Mouse (Mus musculus) limb, embryonic 10.5 days (tissue): ENCODE results near the gene Pcdh19. TPM values are rescaled to one million over a fixed set of nuclear protein-coding genes. Genes with fewer than 3 reads are reported as not detected.

ENCODE experiments used
- DNase-seq: peaks from one replicate; pipeline ENCODE4 v3.0.0-alpha.2; 2017; ENCODE audit warnings: low spot score
- H3K27ac ChIP-seq: fragments of 300-500 bp; sonication (generic); 2 replicates; pipeline ENCODE4 v1.5.1; 2016; ENCODE audit warnings: mild to moderate bottlenecking
- H3K27me3 ChIP-seq: fragments of 300-500 bp; sonication (generic); 2 replicates; pipeline ENCODE4 v1.6.1; 2016; ENCODE audit warnings: low read depth, mild to moderate bottlenecking; ENCODE audit not compliant: poor library complexity, severe bottlenecking
- H3K36me3 ChIP-seq: fragments of 300-500 bp; sonication (generic); 2 replicates; pipeline ENCODE4 v1.6.1; 2016; ENCODE audit warnings: mild to moderate bottlenecking, moderate library complexity
- H3K4me1 ChIP-seq: fragments of 300-500 bp; sonication (generic); 2 replicates; pipeline ENCODE4 v1.6.1; 2016
- H3K4me3 ChIP-seq: fragments of 300-500 bp; sonication (generic); 2 replicates; pipeline ENCODE4 v1.5.1; 2016; ENCODE audit warnings: mild to moderate bottlenecking, moderate library complexity
- H3K9me3 ChIP-seq: fragments of 300-500 bp; sonication (generic); replicated peaks from 2 replicates; pipeline ENCODE4 v1.6.1; 2016; ENCODE audit warnings: mild to moderate bottlenecking
- WGBS: fragments of 180-500 bp; shearing (Covaris S2); methylation state at CpG from one replicate; pipeline ENCODE4 v1.1.7; 2016; 5-methylcytosine and 5-hydroxymethylcytosine counted together
- polyA plus RNA-seq: library from polyadenylated mRNA; unstranded; fragments of >200 nt; fragmentation: Nextera tagmentation; extraction: Ambion mirVana; gene quantifications from 2 replicates; pipeline ENCODE4 v1.2.1, GENCODE M21; 2016

Gene Pcdh19
- polyA plus RNA-seq, 1 experiment from 2014 or later: 4.0 TPM

DNA sequence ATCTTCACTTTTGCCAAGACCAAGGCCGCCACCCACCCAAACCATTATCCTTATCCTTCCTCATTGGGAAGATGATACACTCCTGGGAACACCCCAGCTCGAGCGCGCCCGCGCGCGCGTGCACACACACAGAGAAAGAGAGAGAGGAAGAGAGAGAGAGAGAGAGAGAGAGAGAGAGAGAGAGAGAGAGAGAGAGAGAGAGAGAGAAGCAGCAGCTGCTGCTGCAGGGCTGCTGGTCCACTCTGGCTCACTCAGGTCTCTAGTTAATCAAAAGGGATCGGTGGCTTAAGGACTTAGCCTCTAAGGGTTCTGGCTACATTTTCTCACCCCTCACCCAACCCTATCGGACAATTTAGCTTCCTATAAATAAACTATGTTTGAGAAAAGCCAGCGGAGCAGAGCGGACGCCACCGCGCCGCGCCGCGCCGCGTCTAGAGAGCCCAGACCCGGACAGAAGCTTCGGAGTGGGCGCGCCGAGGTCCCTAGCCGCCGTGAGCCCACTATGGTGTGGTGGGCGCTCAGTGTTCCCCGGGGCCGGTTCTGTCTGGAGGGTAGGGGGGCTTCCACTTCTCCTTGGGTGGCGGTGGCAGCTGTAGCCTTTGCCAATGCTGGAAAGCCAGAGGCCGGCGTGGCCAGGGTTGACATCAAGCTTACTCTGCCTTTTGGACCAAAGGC lies 926 bp upstream of the Pcdh19 start:
- H3K27ac ChIP-seq: no peak overlapping the region
- no peaks in the 10 kb centered on the region for H3K9me3 ChIP-seq
- DNase-seq: no peak
- peak overlapping the region; percentile 60 for H3K4me3 ChIP-seq
- 14% methylated on average over 35 of the region's 35 CpGs for WGBS
- H3K27me3 ChIP-seq: peaks cover 84% of the 10 kb centered on the region
- no peaks in the 10 kb centered on the region; the same call in 1 of the 2 replicates for H3K4me1 ChIP-seq
- no peaks in the 10 kb centered on the region for H3K36me3 ChIP-seq

- WGBS: 27% methylated on average over 23 of the region's 31 CpGs
- no peaks in the 10 kb centered on the region for H3K36me3 ChIP-seq
- no peaks in the 10 kb centered on the region; the same call in 1 of the 2 replicates for H3K4me1 ChIP-seq
- H3K4me3 ChIP-seq: peak overlapping the region; percentile 60
- peak; percentile 44 for DNase-seq
- H3K27ac ChIP-seq: peak overlapping the region; percentile 32
- peaks cover 89% of the 10 kb centered on the region for H3K27me3 ChIP-seq
- H3K9me3 ChIP-seq: no peaks in the 10 kb centered on the region
These were observed 631 bp downstream of the Pcdh19 start for GRCm38 (mm10) chrX:133688156-133688555.

GRCm38 (mm10) chrX:133687666-133688151 lies 1.1 kb downstream of the Pcdh19 start:
- H3K27me3 ChIP-seq: peaks cover 91% of the 10 kb centered on the region
- H3K36me3 ChIP-seq: no peaks in the 10 kb centered on the region
- no peaks in the 10 kb centered on the region for H3K9me3 ChIP-seq
- 16% methylated on average over 31 of the region's 37 CpGs for WGBS
- peak; percentile 45 for DNase-seq
- H3K27ac ChIP-seq: peak overlapping the region; percentile 53
- H3K4me3 ChIP-seq: peak overlapping the region; percentile 60
- no peaks in the 10 kb centered on the region; the same call in 1 of the 2 replicates for H3K4me1 ChIP-seq

- DNase-seq: no peak
- Histone ChIP-seq H3K27ac (peak overlapping the region; percentile 53; the same call in 1 of the 2 replicates), H3K4me1 (no peaks in the 10 kb centered on the region; the same call in 1 of the 2 replicates), H3K4me3 (peak overlapping the region; percentile 60), H3K27me3 (peaks cover 98% of the 10 kb centered on the region), H3K36me3 (no peaks in the 10 kb centered on the region), H3K9me3 (no peaks in the 10 kb centered on the region)
- WGBS: 13% methylated on average over 55 of the region's 55 CpGs
These were observed 2.1 kb downstream of the Pcdh19 start for GRCm38 (mm10) chrX:133686533-133687311.

GRCm38 (mm10) chrX:133685572-133685971 lies 3.2 kb downstream of the Pcdh19 start:
- no peaks in the 10 kb centered on the region for H3K36me3 ChIP-seq
- H3K27ac ChIP-seq: no peak overlapping the region
- no peaks in the 10 kb centered on the region for H3K9me3 ChIP-seq
- peak overlapping the region; percentile 60; the same call in 1 of the 2 replicates for H3K4me3 ChIP-seq
- H3K27me3 ChIP-seq: peaks cover 98% of the 10 kb centered on the region
- WGBS: 37% methylated on average over 12 of the region's 12 CpGs
- H3K4me1 ChIP-seq: no peaks in the 10 kb centered on the region; the same call in 1 of the 2 replicates
- no peak for DNase-seq

DNA sequence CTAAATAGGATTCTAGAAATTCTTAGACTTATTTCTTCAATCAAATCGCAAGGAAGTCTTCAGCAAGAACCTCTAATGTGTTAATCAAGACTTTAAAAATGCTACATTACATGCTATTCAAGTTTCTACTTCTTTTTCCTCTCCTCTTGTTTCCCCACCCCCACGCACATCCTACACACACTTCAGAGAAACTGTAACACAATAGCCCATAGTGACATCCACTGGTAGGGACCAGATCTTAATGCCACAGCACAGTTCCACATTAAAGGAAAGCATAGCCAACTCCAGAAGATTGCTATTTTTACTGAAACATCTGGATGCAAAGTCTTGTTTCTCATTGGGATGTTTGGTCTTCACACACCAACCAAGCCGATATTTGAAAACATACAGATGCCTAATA lies 4.8 kb downstream of the Pcdh19 start:
- Histone ChIP-seq H3K36me3 (no peaks in the 10 kb centered on the region), H3K27ac (no peak overlapping the region), H3K4me1 (no peaks in the 10 kb centered on the region; the same call in 1 of the 2 replicates), H3K27me3 (peaks cover 85% of the 10 kb centered on the region), H3K9me3 (no peaks in the 10 kb centered on the region), H3K4me3 (no peak overlapping the region)
- no peak for DNase-seq
- WGBS: 32% methylated on average over 3 of the region's 3 CpGs

DNA sequence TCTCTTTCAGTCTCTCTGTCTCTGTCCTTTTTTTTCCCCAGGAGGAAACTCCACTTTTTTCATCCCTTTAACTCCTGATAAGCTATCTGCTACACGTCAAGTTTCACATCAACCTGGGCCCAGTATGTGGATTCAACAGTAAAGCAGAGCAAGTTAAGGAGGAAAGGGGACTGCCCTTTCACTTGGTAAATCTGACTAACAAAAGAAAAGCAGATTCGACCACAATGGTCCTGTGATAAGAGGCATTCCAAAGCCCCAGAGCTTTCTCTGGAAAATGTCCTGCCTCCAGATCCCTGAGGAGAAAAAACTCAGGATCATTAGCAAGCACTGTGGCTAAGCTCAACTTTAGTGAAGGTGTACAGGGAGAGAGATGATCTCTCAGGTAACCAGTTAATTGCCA lies 13.7 kb downstream of the Pcdh19 start:
- no peak for DNase-seq
- no peak overlapping the region for H3K27ac ChIP-seq
- H3K4me3 ChIP-seq: no peak overlapping the region
- no peaks in the 10 kb centered on the region for H3K4me1 ChIP-seq
- H3K27me3 ChIP-seq: peaks cover 46% of the 10 kb centered on the region; the same call in 1 of the 2 replicates
- no peaks in the 10 kb centered on the region for H3K9me3 ChIP-seq
- WGBS: 15% methylated on average over 2 of the region's 2 CpGs
- H3K36me3 ChIP-seq: no peaks in the 10 kb centered on the region

DNA sequence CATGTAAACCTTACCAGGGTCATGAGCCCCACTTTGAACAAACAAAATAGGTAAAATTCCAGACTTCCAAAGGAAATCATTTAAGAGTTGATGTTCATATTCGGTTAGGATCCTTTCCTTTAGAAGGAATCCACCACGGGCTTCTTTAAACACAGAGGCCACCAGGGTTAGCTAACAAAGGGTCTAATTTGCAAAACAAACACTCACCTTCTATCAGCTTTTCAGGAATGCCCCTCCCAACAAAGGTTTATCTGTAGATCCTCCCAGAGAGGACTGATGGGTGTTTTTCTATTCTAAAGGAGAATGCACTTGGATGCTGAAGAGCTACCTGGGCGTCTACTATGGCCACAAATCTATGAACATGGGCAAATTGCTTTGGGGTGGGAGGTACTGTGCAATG lies 15.0 kb downstream of the Pcdh19 start:
- H3K4me1 ChIP-seq: no peaks in the 10 kb centered on the region
- 42% methylated on average over 3 of the region's 3 CpGs for WGBS
- no peaks in the 10 kb centered on the region for H3K9me3 ChIP-seq
- no peak overlapping the region for H3K4me3 ChIP-seq
- H3K36me3 ChIP-seq: no peaks in the 10 kb centered on the region
- no peak overlapping the region for H3K27ac ChIP-seq
- no peak for DNase-seq
- H3K27me3 ChIP-seq: peaks cover 51% of the 10 kb centered on the region; the same call in 1 of the 2 replicates

DNA sequence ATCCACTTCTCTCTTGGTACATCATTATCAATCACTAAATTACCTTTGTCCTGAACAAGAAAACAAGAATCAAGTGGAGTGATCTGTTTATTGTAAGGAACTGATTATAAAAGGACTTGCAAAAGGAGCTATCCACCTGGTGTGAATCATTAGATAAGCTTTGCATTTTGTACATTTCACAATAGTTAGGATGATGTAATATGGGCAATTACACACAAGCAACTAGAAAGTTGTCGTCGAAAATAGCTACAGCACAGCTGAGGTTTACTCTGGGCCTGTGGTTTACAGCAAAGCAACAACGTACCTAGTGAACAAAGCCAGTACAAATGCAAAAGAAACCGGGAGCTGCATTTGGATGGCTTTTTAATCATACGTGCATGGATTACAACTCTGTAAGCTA lies 28.7 kb downstream of the Pcdh19 start:
- Histone ChIP-seq H3K27me3 (peaks cover 49% of the 10 kb centered on the region), H3K27ac (no peak overlapping the region), H3K4me1 (peaks cover 10% of the 10 kb centered on the region), H3K4me3 (no peak overlapping the region), H3K9me3 (no peaks in the 10 kb centered on the region), H3K36me3 (no peaks in the 10 kb centered on the region)
- WGBS: 86% methylated on average over 5 of the region's 5 CpGs
- DNase-seq: no peak

DNA sequence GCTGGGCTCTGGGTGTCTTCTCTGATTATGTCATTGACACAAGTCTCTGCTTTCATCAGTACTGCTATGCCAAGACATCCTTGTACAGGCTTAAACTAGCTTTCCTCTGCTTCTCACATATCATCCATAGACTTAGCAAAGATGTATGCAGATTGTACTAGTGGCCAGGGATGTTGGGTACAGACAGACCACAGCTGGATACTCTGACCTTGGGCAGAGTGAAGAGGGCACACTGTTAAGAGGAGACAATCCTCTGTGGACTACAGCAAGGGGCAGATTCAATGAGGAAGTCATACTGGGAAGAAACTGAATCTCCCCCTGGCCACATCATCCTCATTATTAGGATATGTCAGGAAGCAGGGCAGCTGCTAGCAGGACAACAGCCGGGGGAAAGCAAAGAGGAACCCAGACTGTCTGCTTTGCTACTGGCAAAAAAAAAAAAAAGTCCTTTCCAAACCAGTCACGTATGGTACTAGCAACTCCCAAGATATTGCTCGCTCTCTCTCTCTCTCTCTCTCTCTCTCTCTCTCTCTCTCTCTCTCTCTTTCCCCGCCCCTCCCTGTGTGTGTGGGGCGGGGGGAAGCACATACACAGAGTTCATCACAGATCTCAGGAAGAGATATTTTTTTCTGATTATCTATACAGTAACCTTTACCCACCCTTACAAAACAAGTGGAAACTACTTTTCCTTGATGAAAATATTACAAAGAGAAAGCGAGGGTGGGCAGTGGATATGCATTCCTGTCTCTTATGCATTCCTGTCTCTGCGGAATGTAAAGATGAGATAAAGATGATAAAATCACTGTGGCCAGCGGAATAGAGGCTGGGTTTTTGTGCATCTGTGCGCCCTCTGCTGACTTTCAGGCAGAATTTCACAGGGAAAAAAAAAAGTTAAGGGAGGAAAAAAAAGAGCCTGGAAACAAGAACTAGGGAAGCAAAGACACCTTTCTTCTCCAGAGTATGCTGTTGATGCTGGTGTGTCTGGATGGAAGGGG lies 31.2 kb downstream of the Pcdh19 start:
- H3K36me3 ChIP-seq: no peaks in the 10 kb centered on the region
- peaks cover 59% of the 10 kb centered on the region for H3K27me3 ChIP-seq
- H3K4me1 ChIP-seq: peaks cover 10% of the 10 kb centered on the region
- DNase-seq: no peak
- H3K27ac ChIP-seq: no peak overlapping the region
- 37% methylated on average over 9 of the region's 9 CpGs for WGBS
- no peak overlapping the region for H3K4me3 ChIP-seq
- H3K9me3 ChIP-seq: no peaks in the 10 kb centered on the region

- 59% methylated on average over 11 of the region's 11 CpGs for WGBS
- H3K27me3 ChIP-seq: peaks cover 64% of the 10 kb centered on the region
- H3K4me3 ChIP-seq: no peak overlapping the region
- peak overlapping the region; percentile 56; the same call in 1 of the 2 replicates for H3K27ac ChIP-seq
- DNase-seq: peak; percentile 35
- peaks cover 10% of the 10 kb centered on the region for H3K4me1 ChIP-seq
- no peaks in the 10 kb centered on the region for H3K36me3 ChIP-seq
- no peaks in the 10 kb centered on the region for H3K9me3 ChIP-seq
These were observed 32.8 kb downstream of the Pcdh19 start for GRCm38 (mm10) chrX:133655876-133656538.

GRCm38 (mm10) chrX:133655196-133655595 lies 33.6 kb downstream of the Pcdh19 start:
- Histone ChIP-seq H3K4me3 (no peak overlapping the region), H3K27me3 (peaks cover 61% of the 10 kb centered on the region), H3K36me3 (no peaks in the 10 kb centered on the region), H3K27ac (no peak overlapping the region), H3K9me3 (no peaks in the 10 kb centered on the region), H3K4me1 (peaks cover 10% of the 10 kb centered on the region)
- WGBS: 26% methylated on average over 4 of the region's 4 CpGs
- DNase-seq: no peak
